Mouse (Mus musculus): Measurements from ENCODE around the gene Tbc1d24. TPM values are rescaled to one million over a fixed set of nuclear protein-coding genes. Genes with fewer than 3 reads are reported as not detected.

The Tbc1d24 gene
- polyA plus RNA-seq, 1 experiment from 2014 or later: 1.8 TPM

GRCm38 (mm10) chr17:24195349-24195748 lies 10.0 kb downstream of the Tbc1d24 start:
- Histone ChIP-seq H3K4me1 (ENCODE audit: insufficient read depth, low read depth, low read length) (no peaks in the 10 kb centered on the region), H3K27ac (ENCODE audit: low read length) (no peak overlapping the region), H3K36me3 (ENCODE audit: insufficient read depth, low read length) (no peaks in the 10 kb centered on the region), H3K4me3 (ENCODE audit: low read depth, low read length) (no peak overlapping the region), H3K9me3 (ENCODE audit: low read length) (no peaks in the 10 kb centered on the region), H3K27me3 (replicated peaks; ENCODE audit: insufficient read depth, low read length) (no peaks in the 10 kb centered on the region), H3K4me2 (replicated peaks; ENCODE audit: low read depth, low read length) (no peak overlapping the region), H3K9ac (replicated peaks; ENCODE audit: low read depth) (no peak overlapping the region)
- WGBS: 59% methylated on average over 2 of the region's 2 CpGs
- ATAC-seq: no peak
- TF ChIP-seq EP300 (IDR thresholded peaks at IDR 0.05): no peak
- no peak for TF ChIP-seq CTCF (IDR thresholded peaks at IDR 0.05)
- DNase-seq (ENCODE audit: low spot score): no peak

DNA sequence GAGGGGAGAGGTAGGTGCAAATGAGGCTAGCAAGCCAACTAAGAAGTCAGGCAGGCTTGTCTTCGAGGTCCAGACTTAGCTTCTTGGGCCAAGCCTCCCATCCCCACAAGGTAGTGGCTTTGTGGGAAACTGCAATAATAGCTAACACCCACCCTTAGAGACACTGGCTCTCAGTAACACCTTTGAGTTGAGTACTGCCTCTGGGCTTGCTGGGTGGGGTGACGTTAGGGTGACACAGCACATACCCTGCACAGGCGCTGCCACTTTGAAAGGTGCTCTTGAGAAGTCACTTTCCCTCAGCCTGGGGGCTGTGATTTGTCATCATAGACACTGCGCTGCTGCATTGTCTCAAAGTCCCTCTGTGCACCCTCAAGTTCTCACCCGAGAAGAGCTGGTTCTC lies 11.6 kb downstream of the Tbc1d24 start:
- ATAC-seq: no peak
- H3K9ac ChIP-seq (replicated peaks; ENCODE audit: low read depth): no peak overlapping the region
- no peak overlapping the region for H3K4me3 ChIP-seq (ENCODE audit: low read depth, low read length)
- no peak overlapping the region for H3K4me2 ChIP-seq (replicated peaks; ENCODE audit: low read depth, low read length)
- H3K4me1 ChIP-seq (ENCODE audit: insufficient read depth, low read depth, low read length): no peaks in the 10 kb centered on the region
- no peak overlapping the region for H3K27ac ChIP-seq (ENCODE audit: low read length)
- no peaks in the 10 kb centered on the region for H3K9me3 ChIP-seq (ENCODE audit: low read length)
- no peaks in the 10 kb centered on the region for H3K27me3 ChIP-seq (replicated peaks; ENCODE audit: insufficient read depth, low read length)
- 83% methylated on average over 5 of the region's 5 CpGs for WGBS
- no peak for DNase-seq (ENCODE audit: low spot score)
- no peak for TF ChIP-seq CTCF (IDR thresholded peaks at IDR 0.05)
- no peaks in the 10 kb centered on the region for H3K36me3 ChIP-seq (ENCODE audit: insufficient read depth, low read length)

DNA sequence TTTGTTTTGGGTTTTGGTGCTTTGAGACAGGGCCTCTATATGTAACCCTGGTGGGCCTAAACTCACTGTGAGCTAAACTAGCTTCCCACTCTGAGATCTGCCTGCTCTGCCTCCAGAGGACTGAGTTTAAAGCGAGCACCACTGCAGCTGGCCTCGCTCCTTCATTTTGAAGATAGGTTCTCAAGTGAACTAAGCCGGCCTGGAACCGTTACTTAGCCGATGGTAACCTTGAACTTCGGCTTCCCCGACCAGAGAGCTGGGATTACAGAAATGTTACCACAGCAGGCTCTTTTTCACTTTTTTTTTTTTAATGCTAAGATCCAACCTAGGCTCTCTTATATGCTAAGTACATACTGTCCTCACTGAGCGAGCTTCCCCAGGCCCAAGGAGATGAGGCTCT lies 12.1 kb downstream of the Tbc1d24 start:
- Histone ChIP-seq H3K36me3 (ENCODE audit: insufficient read depth, low read length) (no peaks in the 10 kb centered on the region), H3K27me3 (replicated peaks; ENCODE audit: insufficient read depth, low read length) (no peaks in the 10 kb centered on the region), H3K27ac (ENCODE audit: low read length) (no peak overlapping the region), H3K4me2 (replicated peaks; ENCODE audit: low read depth, low read length) (no peak overlapping the region), H3K4me3 (ENCODE audit: low read depth, low read length) (no peak overlapping the region), H3K9ac (replicated peaks; ENCODE audit: low read depth) (no peak overlapping the region), H3K9me3 (ENCODE audit: low read length) (no peaks in the 10 kb centered on the region), H3K4me1 (ENCODE audit: insufficient read depth, low read depth, low read length) (no peaks in the 10 kb centered on the region)
- TF ChIP-seq EP300 (IDR thresholded peaks at IDR 0.05) (no peak), CTCF (IDR thresholded peaks at IDR 0.05) (no peak)
- DNase-seq (ENCODE audit: low spot score) (no peak), ATAC-seq (no peak)
- 85% methylated on average over 8 of the region's 8 CpGs for WGBS

- no peak for DNase-seq (ENCODE audit: low spot score)
- Histone ChIP-seq H3K4me2 (replicated peaks; ENCODE audit: low read depth, low read length) (no peak overlapping the region), H3K27me3 (replicated peaks; ENCODE audit: insufficient read depth, low read length) (no peaks in the 10 kb centered on the region), H3K9me3 (ENCODE audit: low read length) (no peaks in the 10 kb centered on the region), H3K27ac (ENCODE audit: low read length) (no peak overlapping the region), H3K36me3 (ENCODE audit: insufficient read depth, low read length) (no peaks in the 10 kb centered on the region), H3K4me1 (ENCODE audit: insufficient read depth, low read depth, low read length) (no peaks in the 10 kb centered on the region), H3K4me3 (ENCODE audit: low read depth, low read length) (no peak overlapping the region), H3K9ac (replicated peaks; ENCODE audit: low read depth) (no peak overlapping the region)
- TF ChIP-seq EP300 (IDR thresholded peaks at IDR 0.05) (no peak), CTCF (IDR thresholded peaks at IDR 0.05) (no peak)
- ATAC-seq: no peak
- WGBS: 67% methylated on average over 8 of the region's 8 CpGs
These were observed 12.5 kb downstream of the Tbc1d24 start for GRCm38 (mm10) chr17:24192848-24193247.

DNA sequence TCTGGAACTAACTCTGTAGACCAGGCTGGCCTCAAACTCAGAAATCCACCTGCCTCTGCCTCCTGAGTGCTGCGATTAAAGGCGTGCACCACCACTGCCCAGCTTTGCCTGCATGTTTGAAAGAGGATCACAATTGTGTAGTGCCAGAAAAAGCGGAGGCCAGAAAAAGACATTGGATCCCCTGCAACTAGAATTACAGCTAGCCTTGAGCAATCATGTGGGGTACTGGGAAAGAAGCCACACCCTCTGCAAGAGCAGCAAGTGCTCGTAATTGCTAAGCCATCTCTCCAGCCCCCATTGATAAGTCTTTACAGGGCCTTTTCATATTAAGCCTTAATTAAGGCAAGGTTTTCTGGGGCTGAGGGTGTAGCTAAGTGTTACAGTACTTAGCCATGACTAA lies 13.9 kb downstream of the Tbc1d24 start:
- H3K27me3 ChIP-seq (replicated peaks; ENCODE audit: insufficient read depth, low read length): no peaks in the 10 kb centered on the region
- DNase-seq (ENCODE audit: low spot score): no peak
- ATAC-seq: no peak
- H3K4me2 ChIP-seq (replicated peaks; ENCODE audit: low read depth, low read length): no peak overlapping the region
- H3K27ac ChIP-seq (ENCODE audit: low read length): no peak overlapping the region
- H3K4me1 ChIP-seq (ENCODE audit: insufficient read depth, low read depth, low read length): no peaks in the 10 kb centered on the region
- no peaks in the 10 kb centered on the region for H3K36me3 ChIP-seq (ENCODE audit: insufficient read depth, low read length)
- no peak overlapping the region for H3K9ac ChIP-seq (replicated peaks; ENCODE audit: low read depth)
- no peak overlapping the region for H3K4me3 ChIP-seq (ENCODE audit: low read depth, low read length)
- H3K9me3 ChIP-seq (ENCODE audit: low read length): no peaks in the 10 kb centered on the region
- TF ChIP-seq EP300 (IDR thresholded peaks at IDR 0.05) (no peak), CTCF (IDR thresholded peaks at IDR 0.05) (no peak)
- WGBS: 77% methylated on average over 4 of the region's 4 CpGs

- 83% methylated on average over 2 of the region's 2 CpGs for WGBS
These were observed 14.4 kb downstream of the Tbc1d24 start for GRCm38 (mm10) chr17:24190934-24191333.

DNA sequence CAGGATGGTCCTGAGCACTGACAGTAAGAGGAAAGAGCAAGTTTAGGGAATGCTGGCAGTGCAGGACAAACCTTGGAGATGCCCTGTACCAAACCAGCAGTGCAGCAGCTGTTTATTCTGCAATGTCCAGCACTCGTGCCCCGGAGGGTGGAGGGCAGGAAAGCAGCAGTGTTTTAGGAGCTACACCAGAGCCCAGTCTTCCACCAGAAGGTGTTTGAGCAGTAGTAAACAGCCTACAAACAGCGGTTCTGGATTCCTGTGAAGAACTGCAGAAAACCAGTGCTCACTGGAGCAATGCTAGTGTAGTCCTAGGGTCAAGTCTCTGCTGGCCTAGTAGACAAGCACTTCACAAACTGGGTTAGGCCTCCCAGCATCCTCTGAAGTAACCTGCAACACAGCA lies 31.1 kb downstream of the Tbc1d24 start:
- Histone ChIP-seq H3K9me3 (ENCODE audit: low read length) (no peaks in the 10 kb centered on the region), H3K4me3 (ENCODE audit: low read depth, low read length) (no peak overlapping the region), H3K4me1 (ENCODE audit: insufficient read depth, low read depth, low read length) (no peaks in the 10 kb centered on the region), H3K4me2 (replicated peaks; ENCODE audit: low read depth, low read length) (no peak overlapping the region), H3K27me3 (replicated peaks; ENCODE audit: insufficient read depth, low read length) (no peaks in the 10 kb centered on the region), H3K9ac (replicated peaks; ENCODE audit: low read depth) (no peak overlapping the region), H3K27ac (ENCODE audit: low read length) (no peak overlapping the region), H3K36me3 (ENCODE audit: insufficient read depth, low read length) (no peaks in the 10 kb centered on the region)
- 63% methylated on average over 3 of the region's 3 CpGs for WGBS
- no peak for DNase-seq (ENCODE audit: low spot score)
- no peak for ATAC-seq
- TF ChIP-seq CTCF (IDR thresholded peaks at IDR 0.05) (no peak), EP300 (IDR thresholded peaks at IDR 0.05) (no peak)

More at GRCm38 (mm10) chr17:24190934-24191333, 14.4 kb downstream of the Tbc1d24 start:
- Histone ChIP-seq H3K9me3 (ENCODE audit: low read length) (no peaks in the 10 kb centered on the region), H3K9ac (replicated peaks; ENCODE audit: low read depth) (no peak overlapping the region), H3K36me3 (ENCODE audit: insufficient read depth, low read length) (no peaks in the 10 kb centered on the region), H3K4me2 (replicated peaks; ENCODE audit: low read depth, low read length) (no peak overlapping the region), H3K27me3 (replicated peaks; ENCODE audit: insufficient read depth, low read length) (no peaks in the 10 kb centered on the region), H3K4me1 (ENCODE audit: insufficient read depth, low read depth, low read length) (no peaks in the 10 kb centered on the region), H3K27ac (ENCODE audit: low read length) (no peak overlapping the region), H3K4me3 (ENCODE audit: low read depth, low read length) (no peak overlapping the region)
- no peak for TF ChIP-seq CTCF (IDR thresholded peaks at IDR 0.05)
- TF ChIP-seq EP300 (IDR thresholded peaks at IDR 0.05): no peak
- DNase-seq (ENCODE audit: low spot score) (no peak), ATAC-seq (no peak)

All from lung, postnatal 0 days (tissue).